Mouse (Mus musculus): ENCODE measurements at regions not wholly inside any gene's neighbourhood (a gene's known extent, or its start where the extent isn't known, plus 50 kb on each side); places are given as distances from the start of the nearest gene placed in this dataset.

GRCm38 (mm10) chr15:57187840-57188457 is 289.5 kb downstream of the Slc22a22 start:
- peak; percentile 20 for DNase-seq

- DNase-seq: no peak
These were observed 298.3 kb downstream of the Slc22a22 start for GRCm38 (mm10) chr15:57179138-57179537.

- DNase-seq: no peak
These were observed 304.7 kb downstream of the Slc22a22 start for GRCm38 (mm10) chr15:57172723-57173122.

GRCm38 (mm10) chr15:57162401-57163343 is 314.8 kb downstream of the Slc22a22 start:
- DNase-seq: no peak

GRCm38 (mm10) chr15:57140130-57140750 is 337.2 kb downstream of the Slc22a22 start:
- DNase-seq: peak; percentile 2

GRCm38 (mm10) chr15:57104711-57105110 is 372.7 kb downstream of the Slc22a22 start:
- no peak for DNase-seq

GRCm38 (mm10) chr15:57097309-57097708 is 380.1 kb downstream of the Slc22a22 start:
- no peak for DNase-seq

- DNase-seq: no peak
These were observed 397.6 kb downstream of the Slc22a22 start for GRCm38 (mm10) chr15:57079806-57080205.

GRCm38 (mm10) chr15:57073776-57074175 is 403.6 kb downstream of the Slc22a22 start:
- no peak for DNase-seq

- no peak for DNase-seq
These were observed 415.9 kb downstream of the Slc22a22 start for GRCm38 (mm10) chr15:57061502-57061901.

- no peak for DNase-seq
These were observed 417.8 kb downstream of the Slc22a22 start for GRCm38 (mm10) chr15:57059550-57060195.

- no peak for DNase-seq
These were observed 425.1 kb downstream of the Slc22a22 start for GRCm38 (mm10) chr15:57052287-57052686.

- peak; percentile 9 for DNase-seq
These were observed 440.4 kb downstream of the Slc22a22 start for GRCm38 (mm10) chr15:57036806-57037566.

GRCm38 (mm10) chr15:57033012-57033411 is 444.4 kb downstream of the Slc22a22 start:
- no peak for DNase-seq
